Mouse (Mus musculus): ENCODE measurements around the gene Gm17949. TPM values are rescaled to one million over a fixed set of nuclear protein-coding genes. Genes with fewer than 3 reads are reported as not detected.
A peak's percentile ranks its signal among the peaks of the same experiment; 100 is the strongest.

Gm17949 gene
- total RNA-seq (2014; fragmentation: Nextera tagmentation) (0.98 TPM in 1 of 2 replicates, not detected in the other), total RNA-seq (2017) (0.12 and 0.27 TPM in 2 replicates), polyA plus RNA-seq (2012) (0.11 and 0.21 TPM in 2 replicates)

GRCm38 (mm10) chr17:57011236-57012141 is at the start of gene Gm17949, which contains the start of gene Gtf2f1:
Gene Gm17949 (plus strand): TSS chr17:57011469.
Gene Gtf2f1 (minus strand): TSS chr17:57011288.
- Histone ChIP-seq H3K36me3 (replicated peaks) (peaks cover 36% of the 10 kb centered on the region), H3K4me3 (ENCODE audit: low read depth, low read length) (peak within 1 kb of the TSS; percentile 88), H3K9me3 (replicated peaks) (no peaks in the 10 kb centered on the region), H3K4me1 (ENCODE audit: insufficient read depth, low read depth, low read length) (peaks cover 60% of the 10 kb centered on the region), H3K27me3 (ENCODE audit: insufficient read depth, low read length) (no peaks in the 10 kb centered on the region)
- ATAC-seq (ENCODE audit: extremely low read depth, insufficient number of reproducible peaks, low FRiP score, poor library complexity, severe bottlenecking) (peak; percentile 79), DNase-seq (ENCODE audit: low spot score) (peak; percentile 86)
- TF ChIP-seq GATA2 (IDR thresholded peaks at IDR 0.05; ENCODE audit: borderline replicate concordance, low read depth, low read length) (no peak), POLR2AphosphoS5 (IDR thresholded peaks at IDR 0.05; ENCODE audit: insufficient replicate concordance, low read depth, low read length) (peak; percentile 99)

- H3K9me3 ChIP-seq (replicated peaks), result no peaks in the 10 kb centered on the region
- no peak for ATAC-seq (ENCODE audit: extremely low read depth, insufficient number of reproducible peaks, low FRiP score, poor library complexity, severe bottlenecking)
- TF ChIP-seq CTCF (IDR thresholded peaks at IDR 0.05; ENCODE audit: low read depth, low read length) (no peak), GATA1 (IDR thresholded peaks at IDR 0.05; ENCODE audit: borderline replicate concordance, low read length) (no peak), GATA2 (IDR thresholded peaks at IDR 0.05; ENCODE audit: borderline replicate concordance, low read depth, low read length) (no peak), TAL1 (conservative IDR thresholded peaks at IDR 0.05; ENCODE audit: low read depth, low read length) (no peak), POLR2AphosphoS5 (IDR thresholded peaks at IDR 0.05; ENCODE audit: insufficient replicate concordance, low read depth, low read length) (no peak)
- no peak overlapping the region for H3K4me3 ChIP-seq (ENCODE audit: low read depth, low read length)
- no peak for DNase-seq (ENCODE audit: low spot score)
- peaks cover 14% of the 10 kb centered on the region for H3K4me1 ChIP-seq (ENCODE audit: insufficient read depth, low read depth, low read length)
- H3K27me3 ChIP-seq (ENCODE audit: insufficient read depth, low read length), result peaks cover 19% of the 10 kb centered on the region
- no peaks in the 10 kb centered on the region for H3K36me3 ChIP-seq (replicated peaks)
These were observed 49.4 kb upstream of the Gm17949 start for GRCm38 (mm10) chr17:56961880-56962279.

GRCm38 (mm10) chr17:56962642-56963405 is 48.4 kb upstream of the Gm17949 start:
- Histone ChIP-seq H3K27me3 (ENCODE audit: insufficient read depth, low read length) (peaks cover 19% of the 10 kb centered on the region), H3K4me3 (ENCODE audit: low read depth, low read length) (no peak overlapping the region), H3K9me3 (replicated peaks) (no peaks in the 10 kb centered on the region), H3K36me3 (replicated peaks) (no peaks in the 10 kb centered on the region), H3K4me1 (ENCODE audit: insufficient read depth, low read depth, low read length) (peaks cover 12% of the 10 kb centered on the region)
- no peak for DNase-seq (ENCODE audit: low spot score)
- no peak for TF ChIP-seq CTCF (IDR thresholded peaks at IDR 0.05; ENCODE audit: low read depth, low read length)
- TF ChIP-seq TAL1 (conservative IDR thresholded peaks at IDR 0.05; ENCODE audit: low read depth, low read length), result no peak
- no peak for TF ChIP-seq GATA1 (IDR thresholded peaks at IDR 0.05; ENCODE audit: borderline replicate concordance, low read length)
- TF ChIP-seq GATA2 (IDR thresholded peaks at IDR 0.05; ENCODE audit: borderline replicate concordance, low read depth, low read length), result no peak
- ATAC-seq (ENCODE audit: extremely low read depth, insufficient number of reproducible peaks, low FRiP score, poor library complexity, severe bottlenecking), result no peak

GRCm38 (mm10) chr17:56963646-56964045 is 47.6 kb upstream of the Gm17949 start:
- no peak for ATAC-seq (ENCODE audit: extremely low read depth, insufficient number of reproducible peaks, low FRiP score, poor library complexity, severe bottlenecking)
- H3K36me3 ChIP-seq (replicated peaks), result no peaks in the 10 kb centered on the region
- peaks cover 5% of the 10 kb centered on the region for H3K4me1 ChIP-seq (ENCODE audit: insufficient read depth, low read depth, low read length)
- DNase-seq (ENCODE audit: low spot score), result no peak
- no peak overlapping the region for H3K4me3 ChIP-seq (ENCODE audit: low read depth, low read length)
- peaks cover 19% of the 10 kb centered on the region for H3K27me3 ChIP-seq (ENCODE audit: insufficient read depth, low read length)
- TF ChIP-seq GATA2 (IDR thresholded peaks at IDR 0.05; ENCODE audit: borderline replicate concordance, low read depth, low read length) (no peak), GATA1 (IDR thresholded peaks at IDR 0.05; ENCODE audit: borderline replicate concordance, low read length) (no peak), TAL1 (conservative IDR thresholded peaks at IDR 0.05; ENCODE audit: low read depth, low read length) (no peak), POLR2AphosphoS5 (IDR thresholded peaks at IDR 0.05; ENCODE audit: insufficient replicate concordance, low read depth, low read length) (no peak), CTCF (IDR thresholded peaks at IDR 0.05; ENCODE audit: low read depth, low read length) (no peak)
- H3K9me3 ChIP-seq (replicated peaks), result no peaks in the 10 kb centered on the region

- TF ChIP-seq TAL1 (conservative IDR thresholded peaks at IDR 0.05; ENCODE audit: low read depth, low read length) (no peak), GATA2 (IDR thresholded peaks at IDR 0.05; ENCODE audit: borderline replicate concordance, low read depth, low read length) (no peak), CTCF (IDR thresholded peaks at IDR 0.05; ENCODE audit: low read depth, low read length) (no peak), GATA1 (IDR thresholded peaks at IDR 0.05; ENCODE audit: borderline replicate concordance, low read length) (no peak), POLR2AphosphoS5 (IDR thresholded peaks at IDR 0.05; ENCODE audit: insufficient replicate concordance, low read depth, low read length) (no peak)
- ATAC-seq (ENCODE audit: extremely low read depth, insufficient number of reproducible peaks, low FRiP score, poor library complexity, severe bottlenecking) (no peak), DNase-seq (ENCODE audit: low spot score) (no peak)
- Histone ChIP-seq H3K4me1 (ENCODE audit: insufficient read depth, low read depth, low read length) (no peaks in the 10 kb centered on the region), H3K4me3 (ENCODE audit: low read depth, low read length) (no peak overlapping the region), H3K36me3 (replicated peaks) (no peaks in the 10 kb centered on the region), H3K27me3 (ENCODE audit: insufficient read depth, low read length) (peaks cover 21% of the 10 kb centered on the region), H3K9me3 (replicated peaks) (no peaks in the 10 kb centered on the region)
These were observed 41.9 kb upstream of the Gm17949 start for GRCm38 (mm10) chr17:56969321-56969720.

- ATAC-seq (ENCODE audit: extremely low read depth, insufficient number of reproducible peaks, low FRiP score, poor library complexity, severe bottlenecking), result no peak
- Histone ChIP-seq H3K27me3 (ENCODE audit: insufficient read depth, low read length) (peaks cover 17% of the 10 kb centered on the region), H3K9me3 (replicated peaks) (no peaks in the 10 kb centered on the region), H3K36me3 (replicated peaks) (no peaks in the 10 kb centered on the region), H3K4me3 (ENCODE audit: low read depth, low read length) (no peak overlapping the region), H3K4me1 (ENCODE audit: insufficient read depth, low read depth, low read length) (no peaks in the 10 kb centered on the region)
- DNase-seq (ENCODE audit: low spot score), result no peak
- TF ChIP-seq GATA2 (IDR thresholded peaks at IDR 0.05; ENCODE audit: borderline replicate concordance, low read depth, low read length), result no peak
- TF ChIP-seq GATA1 (IDR thresholded peaks at IDR 0.05; ENCODE audit: borderline replicate concordance, low read length), result no peak
- no peak for TF ChIP-seq POLR2AphosphoS5 (IDR thresholded peaks at IDR 0.05; ENCODE audit: insufficient replicate concordance, low read depth, low read length)
- TF ChIP-seq CTCF (IDR thresholded peaks at IDR 0.05; ENCODE audit: low read depth, low read length), result no peak
- no peak for TF ChIP-seq TAL1 (conservative IDR thresholded peaks at IDR 0.05; ENCODE audit: low read depth, low read length)
These were observed 41.2 kb upstream of the Gm17949 start for GRCm38 (mm10) chr17:56970081-56970480.
